Mouse (Mus musculus) embryo, embryonic 11 days (tissue): ENCODE measurements around the gene Cand1.

Experiments used
- DNase-seq: peaks from one replicate; pipeline ENCODE4 v3.0.0-alpha.2; 2015

Cand1 gene

DNA sequence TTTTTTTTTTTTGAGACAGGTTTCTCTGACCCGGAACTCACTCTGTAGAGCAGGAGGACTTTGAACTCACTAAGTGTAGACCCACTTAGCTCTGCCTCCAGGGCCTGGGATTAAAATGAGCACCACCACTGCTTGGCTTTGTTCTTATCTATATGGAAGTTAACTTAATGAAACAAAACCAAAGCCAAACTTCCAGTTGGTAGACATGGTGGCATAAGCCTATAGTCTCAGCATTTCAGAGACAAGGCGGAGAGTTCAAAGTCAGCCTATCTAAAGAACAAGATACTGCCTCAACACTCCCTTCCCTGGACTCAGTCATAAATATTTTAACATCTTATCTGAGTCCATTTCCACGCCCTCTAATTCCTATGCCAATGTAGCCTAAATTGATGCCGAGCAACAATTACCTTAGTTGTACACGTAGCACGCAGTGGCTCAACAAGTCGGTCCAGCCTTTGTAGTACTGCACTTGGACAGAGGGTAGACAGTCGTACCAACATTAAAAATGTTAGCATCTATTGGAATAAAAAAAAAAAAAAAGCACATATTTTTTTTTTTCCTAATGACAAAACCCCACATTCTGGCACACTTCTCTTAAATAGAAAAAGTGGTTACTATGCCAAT, 33.4 kb downstream of the Cand1 start:
- DNase-seq: no peak

DNA sequence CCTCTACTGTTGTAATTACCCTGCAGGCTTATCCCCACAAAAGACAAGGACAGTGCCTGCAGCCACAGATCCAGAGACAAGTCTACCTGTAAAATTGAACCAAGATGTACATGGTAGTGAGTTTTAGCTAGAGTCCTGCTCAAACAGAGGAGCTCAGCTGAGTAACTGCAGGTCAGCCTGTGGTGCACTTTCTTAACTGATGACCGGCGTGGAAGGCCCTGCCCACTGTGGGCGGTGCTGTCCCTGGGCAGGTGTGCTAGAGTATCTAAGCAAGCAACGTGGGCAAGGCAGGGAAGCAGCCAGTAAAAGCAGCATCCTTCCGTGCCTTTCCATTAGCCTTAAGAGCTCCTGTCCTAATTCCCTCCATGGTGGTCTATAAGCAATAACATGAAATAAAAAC, 34.6 kb downstream of the Cand1 start:
- DNase-seq: no peak

DNA sequence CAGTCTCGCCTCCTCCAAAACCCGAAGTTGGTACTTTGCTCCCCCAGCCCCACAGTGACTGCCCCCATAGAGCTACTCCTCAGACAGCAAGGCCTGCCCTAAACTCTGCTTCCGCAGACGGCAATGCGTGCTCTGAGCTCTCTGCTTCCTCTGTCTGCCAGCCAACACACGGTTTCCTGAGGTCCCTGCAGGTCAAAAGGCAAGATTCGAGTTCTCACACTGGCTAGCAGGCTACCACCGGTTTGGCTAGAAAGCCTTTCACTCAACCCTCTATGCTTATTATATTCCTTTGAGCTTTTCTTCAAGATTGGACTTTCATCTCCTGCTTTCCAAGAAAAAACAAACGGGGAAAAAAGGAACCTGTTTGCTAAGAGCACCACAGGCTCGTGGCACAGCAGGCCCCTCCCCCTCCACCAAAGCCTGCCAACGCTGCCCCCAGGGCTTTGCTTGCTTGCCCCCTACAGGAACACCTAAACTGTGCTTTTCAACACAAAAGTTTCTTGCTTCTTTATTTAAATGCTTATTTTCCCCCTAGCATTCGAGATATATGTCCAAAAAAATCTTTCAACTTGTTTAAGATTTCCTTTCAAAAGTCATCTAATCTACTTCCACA, 35.4 kb downstream of the Cand1 start:
- no peak for DNase-seq

DNA sequence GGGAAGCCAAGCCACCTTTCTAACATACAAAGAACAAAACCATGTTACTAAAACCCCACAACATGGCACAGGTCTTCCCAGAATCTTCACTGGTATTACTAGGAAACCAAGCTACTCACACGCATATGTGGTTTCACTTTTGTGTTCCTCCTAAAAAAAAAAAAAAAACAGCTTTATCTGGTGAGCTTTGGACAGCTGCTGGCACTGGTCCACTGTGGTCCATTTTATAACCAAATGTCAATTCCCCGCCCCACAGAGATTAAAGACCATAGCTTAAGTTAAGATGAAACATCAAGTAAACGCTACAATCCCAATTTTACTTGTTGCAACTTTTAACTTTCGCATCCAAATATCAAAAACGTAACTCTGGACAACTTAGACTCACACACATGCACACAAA, 40.0 kb downstream of the Cand1 start:
- DNase-seq: no peak

DNA sequence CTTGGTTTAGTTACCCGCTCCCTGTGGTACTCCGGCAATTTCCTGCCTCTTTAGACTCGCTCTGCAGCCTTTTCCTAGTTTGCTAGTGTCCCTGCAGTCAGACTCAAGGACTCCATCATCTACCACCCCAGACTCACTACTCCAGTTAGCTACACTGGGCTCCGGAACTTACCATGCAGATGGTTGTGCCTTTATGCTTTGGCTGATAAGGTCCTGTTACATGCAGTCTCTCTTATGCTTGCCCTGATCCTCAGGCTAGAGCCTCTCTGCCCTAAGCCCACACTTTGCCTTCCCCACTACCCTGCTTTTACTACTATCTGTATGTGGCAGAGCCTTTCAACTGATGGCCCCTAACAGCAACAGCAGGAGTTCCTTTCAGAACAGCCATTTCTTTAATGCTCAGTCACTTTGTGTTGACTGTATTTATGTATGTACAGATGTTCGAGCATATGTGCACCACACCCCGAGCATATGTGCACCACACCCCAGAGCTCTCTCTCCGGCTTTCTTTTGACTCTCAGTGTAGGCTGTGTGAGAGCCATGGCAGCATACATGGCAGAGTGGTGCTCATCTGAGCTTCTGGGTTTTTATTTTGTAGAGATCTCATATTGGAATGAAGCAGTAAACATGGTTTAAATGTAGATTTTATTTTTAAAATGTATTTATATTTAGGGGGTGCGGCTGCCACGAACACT, 41.5 kb downstream of the Cand1 start:
- no peak for DNase-seq

DNA sequence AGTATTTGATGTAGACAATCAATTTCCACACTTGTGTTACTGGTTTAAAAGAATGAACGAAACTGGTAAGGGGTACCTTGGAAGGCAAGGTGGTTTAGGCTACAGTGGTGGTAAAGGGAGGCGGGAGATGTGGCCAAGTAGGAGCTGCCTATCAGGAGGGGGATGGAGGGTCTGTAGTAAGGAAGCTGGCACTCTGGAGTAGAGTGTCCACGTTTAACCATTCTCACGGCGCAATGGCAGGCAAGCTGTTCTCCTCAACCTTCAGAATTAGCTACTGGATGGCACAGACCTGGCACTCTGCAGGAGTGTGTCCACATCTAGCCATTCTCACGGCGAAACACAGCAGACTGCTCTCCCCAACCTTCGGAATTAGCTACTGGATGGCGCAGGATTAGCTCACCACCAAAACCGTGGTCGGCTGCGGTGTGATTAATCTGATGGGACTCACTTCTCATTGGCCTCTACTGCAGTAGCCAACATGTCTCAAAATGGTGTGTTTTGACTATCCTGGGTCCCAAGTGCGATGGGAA, 42.2 kb downstream of the Cand1 start:
- no peak for DNase-seq

DNA sequence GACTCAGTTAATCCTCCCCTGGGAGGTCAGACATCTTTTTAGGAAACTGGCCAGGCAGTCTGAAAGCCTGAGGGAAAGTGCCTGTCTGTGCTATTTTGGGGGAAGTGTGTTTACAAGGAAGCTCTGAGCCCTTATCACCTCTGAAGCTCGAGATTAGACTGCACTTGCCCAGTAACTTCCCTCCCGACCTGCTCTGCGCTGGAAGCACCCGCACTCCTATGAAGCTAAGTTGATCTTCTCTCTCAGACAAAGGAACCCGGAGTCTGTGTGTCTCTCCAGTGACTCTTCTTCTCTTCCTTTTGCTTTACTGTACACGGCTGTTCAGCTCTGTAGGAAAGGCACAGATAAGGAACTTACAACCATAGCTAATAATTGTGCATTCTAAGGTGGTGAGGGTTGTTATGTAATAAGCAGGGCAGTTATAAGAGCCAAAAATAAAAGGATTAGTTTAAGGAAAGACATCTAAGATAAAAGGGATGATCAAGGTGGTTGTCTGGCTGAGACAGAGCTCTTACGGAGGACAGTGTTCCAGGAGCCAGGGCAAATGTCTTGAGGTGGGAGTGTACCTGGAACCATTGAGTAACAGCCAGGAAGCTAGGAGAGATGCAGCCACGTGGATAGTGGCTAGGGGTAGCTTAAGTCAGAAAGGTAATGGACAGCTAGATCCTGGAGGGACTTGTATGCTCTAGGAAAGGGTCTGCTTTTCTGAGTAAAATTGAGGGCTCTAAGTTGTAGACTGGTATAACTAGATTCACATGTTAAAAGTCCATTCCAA, 47.1 kb downstream of the Cand1 start:
- no peak for DNase-seq

DNA sequence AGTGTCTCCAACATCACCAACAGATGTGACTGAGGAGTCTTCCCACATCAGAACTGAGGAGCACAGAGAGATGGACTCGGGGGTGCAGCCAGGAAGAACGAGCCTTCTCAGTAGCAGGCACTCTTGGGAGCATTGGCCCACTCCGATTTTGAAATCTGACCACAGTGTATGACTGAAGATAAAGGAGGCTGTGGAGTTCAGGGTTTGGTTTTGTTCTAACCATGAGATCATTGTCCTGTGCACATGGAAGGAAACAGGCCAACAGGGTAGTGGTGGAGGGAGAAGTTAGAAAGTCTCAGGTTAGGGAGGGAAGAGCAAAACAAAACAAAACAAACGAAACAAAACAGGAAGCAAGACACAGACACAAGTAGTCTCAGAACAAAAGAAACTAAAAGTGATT, 52.1 kb downstream of the Cand1 start:
- DNase-seq: no peak

DNA sequence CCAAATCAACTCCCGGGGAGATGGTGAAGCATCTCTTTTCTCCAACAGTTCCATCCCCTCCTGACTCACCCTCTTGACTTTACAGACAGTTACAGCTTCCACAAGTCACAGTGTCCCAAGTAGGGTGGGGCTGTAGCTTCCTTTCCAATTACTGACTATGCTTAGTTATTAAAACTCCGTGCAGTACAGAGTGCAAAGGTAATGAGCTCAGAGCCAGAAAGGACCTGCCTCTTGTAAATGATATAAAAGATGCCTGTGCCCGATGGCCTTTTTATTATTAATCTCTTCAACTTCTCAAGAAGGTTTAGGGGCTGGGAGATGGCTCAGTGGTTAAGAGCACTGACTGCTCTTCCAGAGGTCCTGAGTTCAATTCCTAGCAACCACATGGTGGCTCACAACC, 70.2 kb downstream of the Cand1 start:
- DNase-seq: no peak

DNA sequence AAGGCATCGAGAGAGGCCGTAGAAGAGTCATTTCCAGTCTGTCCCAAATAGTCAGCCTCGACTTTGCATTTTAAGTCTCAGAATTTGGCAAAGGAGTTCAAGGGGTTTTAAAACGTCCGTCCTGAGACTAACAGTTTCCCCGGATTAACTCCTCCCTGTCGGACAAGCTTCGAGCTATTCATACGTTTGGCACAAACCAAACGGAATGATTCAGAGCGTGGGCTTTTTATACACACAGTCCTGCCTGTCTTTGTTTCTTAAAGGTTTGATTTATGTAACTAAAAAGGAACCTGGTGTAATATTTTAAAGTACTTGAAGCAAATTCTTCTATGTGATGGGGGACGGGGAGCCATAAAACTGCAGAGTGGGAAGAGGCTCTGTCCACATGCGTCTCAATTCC, 70.6 kb downstream of the Cand1 start:
- no peak for DNase-seq

DNA sequence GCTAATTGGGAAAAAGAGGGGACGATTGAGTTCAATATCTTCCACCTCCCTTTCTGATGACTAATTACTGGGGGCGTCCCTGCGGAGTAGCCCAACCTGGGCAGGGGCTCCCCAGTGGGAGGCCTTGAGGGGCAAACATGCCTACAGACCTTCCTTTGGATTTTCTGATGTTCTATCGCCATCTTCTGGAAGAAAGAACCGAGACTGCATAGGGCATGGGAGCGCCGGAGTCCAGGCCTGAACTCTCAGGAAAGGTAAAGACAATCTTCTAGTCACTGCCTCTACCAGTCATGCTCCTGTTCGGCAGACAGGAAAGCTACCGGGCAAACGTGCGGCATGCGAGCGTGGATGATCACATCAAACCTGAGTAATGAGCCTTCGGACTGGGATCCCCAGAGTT, 71.1 kb downstream of the Cand1 start:
- peak; percentile 59 for DNase-seq

DNA sequence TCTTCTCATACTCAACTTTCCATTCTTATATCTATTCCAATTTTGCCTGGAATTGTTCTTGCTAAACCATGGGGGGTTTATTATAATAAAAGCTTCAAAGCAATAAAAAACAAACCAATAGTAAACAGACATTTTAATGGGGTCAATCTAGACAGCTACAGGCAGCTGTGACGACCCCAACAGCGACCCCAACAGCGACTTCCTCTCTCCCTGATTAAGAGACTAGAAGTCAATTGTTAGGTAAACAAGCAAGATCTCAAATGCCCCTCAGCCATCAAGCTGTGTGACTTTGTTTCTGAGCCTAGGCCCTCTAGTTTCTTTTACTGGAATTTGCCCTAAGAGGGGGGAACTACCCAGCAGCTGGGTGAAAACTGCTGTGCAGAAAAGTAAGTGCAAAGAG, 72.0 kb downstream of the Cand1 start:
- no peak for DNase-seq

DNA sequence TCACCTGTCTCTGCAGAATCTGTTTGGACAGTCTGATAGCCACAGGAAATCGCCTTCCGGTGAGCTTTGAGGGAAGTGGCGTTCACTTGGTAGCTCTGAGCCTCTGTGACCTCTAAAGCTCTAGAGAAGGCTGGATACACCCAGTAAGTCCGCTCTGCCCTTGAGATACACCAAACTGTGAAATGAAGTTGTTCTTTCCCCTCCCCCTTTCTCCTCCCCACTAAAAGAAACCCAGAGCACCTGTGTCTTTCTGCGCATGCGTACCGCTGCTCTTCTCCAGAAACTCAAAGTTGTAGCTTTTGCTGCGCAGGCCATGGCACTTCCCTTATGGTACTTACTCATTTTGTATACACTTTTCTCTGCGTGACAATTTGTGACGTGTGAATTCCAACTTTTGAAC, 74.8 kb downstream of the Cand1 start:
- no peak for DNase-seq

DNA sequence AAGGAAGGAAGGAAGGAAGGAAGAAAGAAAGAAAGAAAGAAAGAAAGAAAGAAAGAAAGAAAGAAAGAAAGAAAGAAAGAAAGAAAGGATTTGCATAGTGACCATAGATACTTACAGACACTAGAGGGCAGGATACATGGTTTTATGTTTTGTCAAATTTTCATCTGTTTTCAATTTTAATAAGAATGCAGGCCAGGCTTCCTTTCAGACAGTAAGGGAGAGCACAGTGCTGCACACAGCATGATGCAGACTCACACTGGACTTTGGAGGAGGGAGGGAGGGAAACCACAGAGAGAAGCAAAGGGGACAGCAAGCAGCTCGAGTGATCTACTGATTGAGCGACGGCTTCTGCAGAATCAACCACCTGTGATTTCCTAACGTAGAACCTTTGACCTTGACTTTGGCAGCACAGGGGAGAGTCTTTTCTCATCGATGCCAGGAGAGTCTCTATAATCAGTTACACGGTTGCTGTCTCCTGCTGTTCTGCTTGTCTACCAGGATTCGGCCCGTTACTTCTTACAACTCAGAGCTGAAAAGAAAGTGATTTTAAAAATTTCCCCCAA, 78.0 kb downstream of the Cand1 start:
- peak; percentile 54 for DNase-seq

DNA sequence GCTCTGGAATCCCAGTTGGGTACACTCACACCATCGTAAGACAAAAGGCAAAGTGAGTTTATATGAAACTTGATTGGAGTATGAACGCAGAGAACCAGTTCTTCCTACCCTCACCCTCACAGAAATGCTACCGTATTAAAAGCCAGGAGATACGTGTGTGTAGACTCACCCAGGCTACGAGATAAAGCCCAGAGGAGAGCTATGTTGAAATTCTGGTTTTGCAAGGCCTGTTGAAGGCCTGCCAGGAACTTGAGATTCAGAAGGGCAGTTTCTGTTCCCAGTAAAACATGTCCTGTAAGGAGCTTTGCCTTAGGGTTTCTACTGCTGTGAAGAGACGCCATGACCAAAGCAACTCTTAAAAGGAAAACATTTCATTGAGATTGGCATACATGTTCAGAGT, 79.7 kb downstream of the Cand1 start:
- no peak for DNase-seq

DNA sequence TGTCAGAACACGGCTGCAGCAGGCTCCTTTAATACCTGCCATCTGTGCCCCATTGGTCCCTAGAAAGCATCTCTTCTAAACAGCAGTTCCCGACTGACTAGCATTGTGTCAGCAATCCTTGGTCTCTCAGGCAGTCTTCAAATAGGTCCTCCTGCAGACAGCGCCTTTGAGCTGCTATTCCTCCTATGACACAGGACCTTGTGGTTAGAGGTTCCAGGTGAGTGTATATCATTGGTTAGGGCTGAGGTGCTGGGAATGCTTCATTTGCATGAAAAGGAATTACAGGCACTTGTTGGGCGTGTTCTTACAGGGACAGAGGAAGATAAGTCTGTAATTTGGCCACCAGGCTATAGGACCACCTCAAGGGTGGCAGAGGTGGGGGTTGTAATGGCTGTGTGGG, 90.6 kb downstream of the Cand1 start:
- no peak for DNase-seq
